Mouse (Mus musculus): Measurements from ENCODE around the gene Tceanc2.
"Not testable (repeated sequence)": the region's sequence is repeated elsewhere in the genome, so short reads cannot be mapped to it uniquely, and the experiment has no call there.

Tceanc2 gene

DNA sequence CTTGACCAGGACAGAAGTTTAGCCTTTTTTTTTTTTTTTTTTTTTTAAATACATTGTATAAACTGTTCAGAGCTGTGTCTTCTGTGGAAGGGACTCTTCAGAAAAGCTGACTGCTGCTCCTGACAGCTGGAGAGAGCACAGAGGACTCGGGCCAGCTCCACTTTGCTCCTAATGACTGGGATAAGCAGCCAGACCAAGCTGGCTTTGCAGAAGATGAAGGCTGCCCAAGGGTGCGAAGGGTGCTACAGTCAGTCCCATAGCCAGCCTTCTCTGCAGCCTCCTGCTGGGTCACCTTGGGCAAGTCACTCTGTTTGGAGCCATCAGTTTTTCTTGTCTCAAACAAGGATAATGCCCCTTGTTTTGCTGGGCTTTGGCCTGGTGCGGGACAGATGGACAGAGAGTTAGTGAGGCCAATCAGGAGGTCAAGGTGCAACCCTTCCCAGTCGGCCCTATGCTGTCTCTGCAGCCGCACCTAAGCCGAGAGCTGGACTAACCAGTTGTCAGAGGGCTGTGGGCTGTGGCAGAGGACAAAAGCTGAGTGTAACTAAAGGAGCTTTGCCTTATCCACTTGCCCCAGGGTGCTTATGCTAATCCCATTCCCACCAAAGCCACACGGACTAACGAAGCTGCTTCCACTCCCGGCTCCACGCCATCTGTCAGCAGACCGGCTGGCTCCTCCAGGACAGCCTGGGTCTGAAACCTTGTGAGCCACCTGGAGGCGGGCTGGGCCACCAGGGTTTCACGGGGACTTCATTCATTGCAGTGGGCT, 50.8 kb downstream of the Tceanc2 start:
- DNase-seq (ENCODE audit: low spot score in 2 of 2): no peak

DNA sequence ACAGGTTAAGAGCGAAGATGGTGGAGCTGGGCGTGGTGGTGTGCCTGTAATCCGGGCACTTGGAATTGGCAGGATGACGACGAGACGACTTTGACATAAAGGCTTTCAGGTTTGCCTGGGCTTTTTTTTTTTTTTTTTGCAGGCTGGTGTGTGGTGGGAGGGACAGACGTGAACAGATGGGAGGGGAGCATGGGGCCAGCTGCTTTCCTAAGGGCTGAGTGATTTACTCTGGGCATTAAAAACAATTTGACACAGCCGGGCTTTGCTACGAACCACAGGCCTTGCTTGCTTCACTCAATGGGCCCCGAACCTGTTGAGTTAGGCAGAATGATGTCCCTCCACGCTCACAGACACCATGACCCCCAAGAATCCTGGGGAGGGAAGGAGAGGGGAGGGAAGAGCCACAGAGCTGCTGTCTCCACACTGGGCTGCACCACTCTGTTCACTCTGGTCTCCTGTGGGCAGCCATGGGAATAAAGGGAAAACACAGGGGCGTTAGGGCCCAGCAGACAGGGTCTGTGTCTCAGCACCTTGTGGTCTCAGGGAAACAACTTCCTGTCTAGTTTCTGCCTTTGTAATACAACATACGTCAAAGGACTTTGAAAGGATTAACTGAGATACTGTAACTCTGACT, 51.9 kb downstream of the Tceanc2 start:
- DNase-seq (ENCODE audit: low spot score in 2 of 2): no peak

DNA sequence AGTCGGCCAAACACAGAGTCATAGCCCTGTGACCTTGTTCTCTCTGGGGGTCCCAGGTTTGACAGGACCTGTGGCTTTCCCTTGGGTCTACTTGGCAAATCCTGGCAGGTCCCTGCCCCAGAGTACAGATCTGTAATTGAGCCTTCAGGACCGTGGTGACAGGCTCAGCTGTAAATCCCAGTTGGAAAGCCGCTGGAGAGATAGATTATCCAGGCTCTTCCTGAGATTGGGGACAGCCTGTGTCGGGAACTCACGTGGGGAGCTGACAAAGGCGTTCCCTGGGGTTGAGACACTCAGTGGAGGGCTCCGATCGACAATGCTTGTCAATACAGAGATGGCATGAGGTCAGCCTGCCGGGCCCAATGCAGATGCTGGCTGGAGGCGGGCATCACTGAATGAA, 52.5 kb downstream of the Tceanc2 start:
- no peak for DNase-seq (ENCODE audit: low spot score in 2 of 2)

DNA sequence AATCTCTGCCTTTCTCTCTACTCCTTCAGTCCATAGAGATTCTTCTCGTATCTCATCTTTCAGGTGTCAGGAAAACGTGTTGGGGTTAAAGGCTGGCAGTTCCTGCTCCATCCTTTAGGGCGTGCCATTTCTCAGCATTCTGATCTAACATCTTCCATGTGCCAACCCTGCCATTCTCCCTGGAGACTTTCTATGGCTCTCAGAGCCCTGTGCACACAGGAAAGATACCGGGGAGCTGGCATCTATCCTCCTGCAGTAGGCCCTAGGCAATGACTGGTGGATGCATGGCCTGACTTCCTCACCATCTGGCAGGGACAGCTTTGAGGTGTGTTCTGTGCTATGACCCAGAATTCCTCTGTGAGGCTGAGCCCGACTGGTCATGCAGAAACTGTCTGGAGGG, 53.8 kb downstream of the Tceanc2 start:
- DNase-seq (ENCODE audit: low spot score in 2 of 2): no peak

DNA sequence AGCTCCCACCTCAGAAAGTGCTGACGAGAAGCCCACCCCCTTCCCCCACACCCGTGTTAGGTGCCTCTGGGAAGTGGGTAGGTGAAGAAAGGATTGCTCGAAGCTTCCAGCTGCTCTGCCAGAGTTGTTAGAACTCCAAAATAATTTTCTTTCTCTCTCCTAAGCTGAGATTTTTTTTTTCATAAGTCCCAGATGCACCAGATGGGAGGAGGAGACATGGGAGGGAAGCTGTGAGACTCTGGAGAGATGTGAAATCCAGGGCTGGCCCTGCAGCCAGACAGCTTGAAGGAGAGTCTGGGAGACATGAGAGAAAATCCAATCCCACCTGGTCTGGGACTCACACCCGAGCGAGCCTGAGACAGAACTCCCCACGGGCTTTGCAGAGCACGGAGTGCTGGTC, 54.5 kb downstream of the Tceanc2 start:
- no peak for DNase-seq (ENCODE audit: low spot score in 2 of 2)

DNA sequence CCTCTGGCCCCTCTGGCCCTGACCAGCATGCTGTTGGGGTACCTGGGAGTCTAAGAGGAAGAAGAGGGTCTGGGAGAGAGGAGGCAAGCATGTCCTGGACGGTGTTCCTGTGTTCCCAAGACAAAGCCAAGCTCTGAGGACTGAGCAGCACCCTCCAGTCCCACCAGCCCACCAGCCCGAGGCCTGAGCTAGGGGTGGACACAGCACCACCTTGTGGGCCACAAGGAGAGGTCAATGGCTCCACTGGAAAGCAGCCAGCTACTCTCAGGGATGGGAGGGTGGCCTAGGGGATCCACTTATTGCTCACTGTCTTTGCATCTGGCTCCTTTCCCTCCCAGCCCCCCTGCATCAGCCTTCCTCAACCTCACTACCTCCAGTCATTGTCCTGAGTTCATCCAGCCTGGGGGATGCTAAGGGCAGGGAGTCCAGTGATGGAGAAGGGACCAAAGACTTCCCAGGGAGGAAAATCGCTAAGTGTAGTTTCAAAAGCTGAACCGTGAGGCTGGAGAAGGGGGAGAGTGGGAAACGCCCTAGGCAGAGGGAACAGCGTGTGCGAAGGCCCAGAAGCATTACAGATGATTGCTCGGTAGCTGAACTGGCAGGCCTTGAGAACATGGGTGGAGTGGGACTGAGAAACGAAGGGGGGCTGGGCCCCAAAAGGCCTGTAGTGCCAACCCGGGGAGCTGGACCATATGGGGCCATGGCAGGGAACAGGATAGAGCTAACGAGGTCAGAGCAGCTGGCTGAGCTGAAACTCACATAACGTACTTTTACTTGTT, 57.6 kb downstream of the Tceanc2 start:
- no peak for DNase-seq (ENCODE audit: low spot score in 2 of 2)

DNA sequence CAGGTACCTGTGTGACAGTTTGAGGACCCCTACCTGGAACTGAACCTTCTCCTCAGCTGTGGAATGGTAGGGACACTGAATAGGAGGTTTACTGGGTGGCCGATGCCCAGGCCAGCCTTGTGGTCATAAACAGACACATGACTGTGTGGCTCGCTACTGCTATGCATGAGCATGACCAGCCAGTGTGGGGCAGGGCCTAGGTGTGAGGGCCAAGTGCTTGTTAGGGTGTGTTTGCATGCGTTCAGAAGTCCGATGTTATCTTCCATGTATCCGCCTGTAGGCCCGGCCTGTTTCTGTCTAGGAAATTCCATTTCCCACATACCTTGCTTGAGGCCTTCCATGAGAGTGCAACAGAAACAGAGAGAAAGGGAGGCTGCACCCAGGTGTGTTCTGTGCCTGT, 58.2 kb downstream of the Tceanc2 start:
- DNase-seq (ENCODE audit: low spot score in 2 of 2): no peak

DNA sequence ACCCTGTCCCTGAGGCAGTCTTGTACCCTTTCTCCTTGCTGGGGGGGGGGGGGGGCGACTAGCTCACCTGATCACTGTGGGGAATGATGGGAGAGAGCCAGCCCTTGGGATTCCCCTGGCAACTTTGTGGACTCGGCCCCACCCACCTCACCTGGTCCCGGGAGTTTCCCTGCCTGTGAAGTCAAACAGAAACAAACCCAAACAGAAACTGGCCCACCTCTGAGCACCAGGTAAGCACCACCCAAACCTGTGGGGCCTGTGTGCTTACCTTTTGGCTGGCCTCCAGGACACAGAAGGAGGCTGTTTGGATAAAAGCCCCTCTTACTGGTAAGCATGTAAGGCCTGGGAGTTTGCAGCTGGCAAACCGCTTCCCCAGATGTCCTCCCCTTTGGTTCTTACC, 59.9 kb downstream of the Tceanc2 start:
- no peak for DNase-seq (ENCODE audit: low spot score in 2 of 2)

DNA sequence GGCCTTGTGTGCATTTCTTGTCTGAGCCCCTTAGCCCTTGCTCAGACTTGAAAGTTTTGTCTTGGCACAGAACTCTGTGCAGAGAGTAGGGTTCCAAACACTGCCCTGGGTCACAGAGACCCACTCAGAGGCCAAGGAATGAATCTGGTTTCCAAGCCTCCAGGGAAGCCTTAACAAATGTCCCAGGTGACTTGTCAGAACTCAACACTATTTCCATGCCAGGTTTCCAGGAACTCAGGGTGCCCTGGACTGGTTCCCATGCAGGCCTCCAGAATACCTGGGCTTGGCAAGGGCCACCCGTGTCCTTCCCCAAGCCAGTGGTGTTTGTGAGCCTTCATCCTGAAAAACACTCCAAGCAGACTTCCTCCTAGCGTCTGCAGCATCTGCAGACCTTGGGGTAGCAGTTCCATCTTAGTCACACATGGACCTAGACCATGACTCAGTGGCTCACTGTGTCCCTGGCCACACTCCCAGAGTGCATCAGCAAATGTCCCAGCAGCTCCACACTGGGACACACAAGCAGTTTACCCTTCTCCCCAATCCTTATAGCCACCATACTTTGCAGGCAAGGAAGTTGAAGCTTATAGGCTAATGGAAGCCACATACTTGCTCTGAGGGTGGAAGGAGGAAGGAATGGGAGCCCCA, 61.1 kb downstream of the Tceanc2 start:
- no peak for DNase-seq (ENCODE audit: low spot score in 2 of 2)

DNA sequence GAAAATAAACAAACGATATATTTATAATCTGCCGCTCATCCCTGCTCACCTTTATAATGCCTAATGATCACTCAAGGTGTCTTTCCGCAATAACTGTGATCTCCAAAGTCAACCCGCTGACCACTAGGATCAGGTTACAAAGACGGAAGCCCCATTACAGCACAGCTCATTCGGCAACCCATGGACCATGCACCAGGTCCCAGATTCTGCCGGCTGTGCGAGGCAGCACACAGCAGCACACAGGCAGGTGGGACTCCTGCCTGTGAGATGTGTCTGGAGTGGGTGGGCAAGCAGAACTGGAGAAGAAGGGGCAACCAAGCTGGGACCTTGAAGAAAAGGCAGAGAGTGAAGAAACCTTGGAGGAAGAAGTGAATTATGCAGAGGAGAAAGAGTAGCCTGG, 64.6 kb downstream of the Tceanc2 start:
- no peak for DNase-seq (ENCODE audit: low spot score in 2 of 2)

DNA sequence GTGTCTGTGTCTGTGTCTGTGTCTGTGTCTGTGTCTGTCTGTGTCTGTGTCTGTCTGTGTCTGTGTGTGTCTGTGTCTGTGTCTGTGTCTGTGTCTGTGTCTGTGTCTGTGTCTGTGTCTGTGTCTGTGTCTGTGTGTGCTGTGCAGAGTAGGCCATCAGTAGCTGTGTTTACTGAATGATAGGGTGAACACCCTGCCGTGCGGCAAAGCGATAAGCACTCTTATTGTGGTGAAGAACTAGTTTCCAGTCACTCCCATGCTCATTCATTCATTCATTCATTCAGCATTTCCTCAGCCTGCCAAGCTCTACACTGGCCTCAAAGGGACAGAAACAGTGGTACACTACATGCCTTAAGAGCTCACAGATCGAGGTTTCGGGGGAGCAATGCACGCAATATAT, 69.7 kb downstream of the Tceanc2 start:
- not testable (repeated sequence) for DNase-seq (ENCODE audit: low spot score in 2 of 2)

DNA sequence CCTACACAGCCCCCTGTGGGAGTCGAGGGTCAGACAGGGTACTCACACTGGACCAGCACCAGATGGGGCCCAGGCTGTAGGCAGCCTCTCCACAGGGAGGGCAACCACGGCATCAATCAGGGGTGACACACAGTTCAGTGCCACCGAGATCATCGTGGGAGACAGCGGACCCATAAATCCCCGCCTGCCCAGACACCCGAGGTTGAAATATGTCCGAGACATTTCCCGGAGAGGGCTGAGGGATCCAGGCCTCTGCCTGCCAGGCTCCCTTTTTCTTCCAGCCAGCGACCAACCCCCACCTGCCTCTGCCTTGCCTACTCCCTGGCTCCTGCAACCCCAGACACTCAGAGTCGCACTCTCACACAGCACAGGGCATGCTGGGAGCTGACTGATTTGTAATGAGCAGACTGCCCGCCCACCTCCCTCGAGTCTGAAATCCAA, 70.6 kb downstream of the Tceanc2 start:
- no peak for DNase-seq (ENCODE audit: low spot score in 2 of 2)

DNA sequence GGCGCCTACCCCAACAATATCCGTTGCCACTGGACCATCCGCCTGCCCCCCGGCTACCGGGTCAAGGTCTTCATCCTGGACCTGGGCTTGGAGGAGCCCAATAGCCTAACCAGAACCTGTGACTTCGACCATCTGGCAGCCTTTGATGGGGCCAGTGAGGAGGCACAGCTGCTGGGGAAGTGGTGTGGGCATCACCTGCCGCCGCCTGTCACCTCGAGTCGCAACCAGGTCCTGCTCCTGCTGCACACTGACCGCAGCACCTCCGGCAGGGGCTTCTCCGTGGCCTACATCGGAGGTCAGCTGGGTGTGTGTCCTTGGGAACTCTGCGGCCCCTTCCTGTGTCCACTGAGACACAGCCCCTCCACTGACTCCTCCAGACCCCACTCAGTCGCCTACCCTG, 72.1 kb downstream of the Tceanc2 start:
- no peak for DNase-seq (ENCODE audit: low spot score in 2 of 2)

DNA sequence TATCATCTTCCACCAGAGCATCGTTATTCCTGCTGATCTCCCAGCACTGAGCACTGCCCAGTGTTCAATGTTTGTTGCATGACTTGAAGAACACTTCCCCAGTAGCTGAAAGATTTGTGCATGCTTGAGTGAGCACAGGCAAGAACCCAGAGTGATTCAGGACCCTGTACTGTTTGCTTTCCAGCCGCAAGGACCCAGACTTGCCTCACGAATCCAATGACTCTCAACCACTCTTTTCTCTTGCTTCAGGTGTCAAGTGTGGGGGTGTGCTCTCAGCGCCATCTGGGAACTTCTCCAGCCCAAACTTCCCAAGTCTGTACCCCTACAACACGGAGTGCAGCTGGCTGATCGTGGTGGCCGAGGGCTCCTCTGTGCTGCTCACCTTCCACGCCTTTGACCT, 76.7 kb downstream of the Tceanc2 start:
- no peak for DNase-seq (ENCODE audit: low spot score in 2 of 2)

DNA sequence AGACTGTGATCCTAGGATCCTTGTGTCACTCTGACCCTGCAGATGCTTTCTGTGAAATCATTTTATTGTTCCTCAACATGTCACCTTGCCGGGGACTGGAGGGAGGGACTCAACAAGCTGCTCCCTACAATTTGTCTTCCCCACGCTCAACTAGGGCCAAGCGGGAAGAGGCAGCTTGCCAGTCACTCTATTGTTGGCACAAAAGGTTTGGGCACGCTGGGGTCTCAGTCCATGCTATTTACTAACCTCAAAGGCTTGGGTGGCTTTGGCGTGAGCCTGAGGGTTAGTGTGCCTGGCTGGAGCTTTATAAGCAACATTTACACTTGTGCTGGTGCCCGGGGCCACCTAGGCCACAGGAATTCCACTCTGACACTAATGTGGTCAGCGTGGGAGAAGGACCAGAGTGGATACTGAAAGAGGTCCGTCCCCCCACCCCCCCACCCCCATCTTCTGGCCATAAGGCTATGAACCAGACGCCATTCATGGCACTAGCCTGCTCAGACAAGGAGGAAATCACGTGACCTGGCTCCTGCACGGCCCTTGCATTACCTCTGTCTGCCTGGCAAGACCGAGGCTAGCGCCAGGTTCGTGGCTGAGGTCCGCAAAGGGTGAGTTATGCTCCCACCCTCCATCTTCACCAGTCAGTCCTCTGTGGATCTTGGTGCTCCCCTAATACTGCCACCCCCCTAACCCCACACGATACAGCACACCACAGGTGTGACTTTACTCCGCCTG, 80.0 kb downstream of the Tceanc2 start:
- no peak for DNase-seq (ENCODE audit: low spot score in 2 of 2)

DNA sequence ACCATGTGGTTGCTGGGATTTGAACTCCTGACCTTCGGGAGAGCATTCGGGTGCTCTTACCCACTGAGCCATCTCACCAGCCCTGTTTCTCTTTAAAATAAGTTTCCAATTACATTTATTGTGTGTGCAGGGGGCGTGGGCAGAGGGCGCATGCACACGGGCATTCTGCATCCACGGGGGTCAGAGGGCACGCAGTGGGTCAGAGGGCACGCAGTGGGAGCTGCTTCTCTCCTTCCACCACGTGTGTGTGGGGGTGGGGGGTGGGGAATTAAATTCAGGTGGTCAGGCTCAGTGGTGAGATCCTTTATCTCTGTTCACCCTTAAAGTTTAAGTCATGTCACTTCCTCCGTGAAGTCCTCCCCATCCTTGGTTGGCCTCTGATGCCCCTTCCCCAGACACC, 80.5 kb downstream of the Tceanc2 start:
- DNase-seq (ENCODE audit: low spot score in 2 of 2): no peak

DNA sequence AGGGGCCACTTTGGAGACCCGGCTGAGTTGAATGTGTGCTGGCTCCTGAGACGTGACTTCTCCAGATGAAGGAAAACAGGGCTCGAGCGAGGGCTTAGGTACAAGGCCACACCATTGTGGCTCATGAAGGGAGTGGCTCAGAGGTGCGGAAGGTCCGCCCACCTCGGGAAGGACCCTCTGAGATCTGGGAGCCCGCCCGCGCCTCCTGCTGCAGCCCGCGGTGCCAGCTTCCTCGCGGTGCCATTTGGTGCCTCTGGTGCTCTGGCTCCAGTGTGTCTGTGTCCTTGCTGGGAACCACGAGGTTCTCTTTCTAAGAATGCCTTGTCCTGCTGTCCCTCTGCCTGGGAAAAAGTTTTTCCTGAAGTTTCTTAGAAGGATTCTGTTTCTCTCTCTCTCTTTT, 81.0 kb downstream of the Tceanc2 start:
- DNase-seq (ENCODE audit: low spot score in 2 of 2): no peak

DNA sequence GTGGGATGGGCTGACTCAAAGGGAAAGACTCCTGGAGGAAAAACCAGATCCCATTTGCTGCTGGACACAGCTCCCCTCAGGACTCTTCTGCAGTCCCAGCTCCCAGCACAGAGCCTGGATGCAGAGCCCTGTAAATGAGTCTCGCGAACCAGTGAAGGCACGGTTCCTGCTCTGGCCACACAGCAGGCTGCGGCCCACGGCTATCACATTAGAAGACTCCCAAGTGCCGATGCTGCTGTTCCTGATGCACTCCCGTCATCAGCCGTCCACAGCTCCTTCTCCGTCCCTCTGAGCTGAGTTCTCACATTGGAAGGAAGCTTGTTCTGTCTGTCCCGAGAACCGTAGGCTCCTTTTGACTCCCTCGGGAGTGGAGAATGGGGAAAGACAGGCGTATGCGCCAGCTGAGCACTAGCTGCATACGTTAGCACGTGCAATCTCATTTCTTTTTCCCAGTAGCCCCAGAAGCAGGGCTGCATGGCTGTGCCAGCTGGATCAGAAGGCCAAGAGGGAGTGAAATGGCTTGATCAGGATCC, 82.0 kb downstream of the Tceanc2 start, which contains the start of gene Cdcp2:
Gene Cdcp2 (plus strand): TSS at position 51 of the 533 bp plus-strand sequence.
- DNase-seq (ENCODE audit: low spot score in 2 of 2): no peak

DNA sequence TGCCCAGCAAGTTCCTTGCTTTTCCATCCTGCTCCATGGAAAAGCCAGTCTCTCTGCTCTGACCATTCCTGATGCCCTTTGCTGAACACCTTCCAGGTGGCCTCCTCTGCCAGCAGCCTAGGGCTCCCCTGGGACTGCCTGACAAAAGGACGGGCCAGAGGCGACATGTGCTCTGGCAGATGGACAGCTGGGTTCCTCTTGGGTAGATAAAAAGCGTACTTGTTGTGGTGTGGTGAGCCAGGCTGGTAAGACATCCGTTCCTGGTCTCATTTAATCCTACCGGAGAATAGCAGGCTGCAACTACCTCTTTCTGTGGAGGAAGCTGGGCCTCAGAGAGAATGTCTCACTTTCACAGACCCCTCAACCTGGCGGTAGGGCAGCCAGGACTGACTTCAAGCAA, 82.9 kb downstream of the Tceanc2 start:
- no peak for DNase-seq (ENCODE audit: low spot score in 2 of 2)

DNA sequence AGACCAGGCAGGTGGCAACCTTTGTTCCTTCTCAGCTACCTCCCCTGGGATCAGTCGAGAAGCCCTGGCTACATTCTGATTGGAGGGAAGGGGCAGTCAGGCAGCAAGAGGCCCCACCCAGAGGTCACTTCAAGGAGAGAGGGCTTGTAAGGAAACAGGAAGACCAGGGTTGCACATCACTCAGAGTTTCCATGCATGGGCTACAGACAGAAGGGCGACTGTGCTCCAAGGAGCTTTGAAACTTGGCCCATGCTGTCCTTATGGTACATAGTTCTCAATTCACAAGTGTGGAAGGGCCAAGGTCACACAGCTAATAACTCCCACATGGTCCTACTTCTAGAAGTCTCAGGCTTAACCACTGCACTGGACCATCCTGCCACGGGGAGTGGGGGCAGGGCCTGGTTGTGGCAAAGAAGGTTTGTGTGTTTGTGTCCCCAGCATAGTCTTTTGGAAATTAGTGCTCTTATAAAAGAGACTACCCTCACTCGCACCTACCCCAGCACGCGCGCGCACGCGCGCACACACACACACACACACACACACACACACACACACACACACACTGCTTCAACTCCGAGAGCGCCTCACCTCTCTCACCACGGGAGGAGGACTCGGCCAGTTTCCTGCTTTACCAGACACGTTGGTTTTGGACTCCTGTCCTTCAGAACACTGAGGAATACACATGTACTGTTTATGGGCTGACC, 84.3 kb downstream of the Tceanc2 start:
- DNase-seq (ENCODE audit: low spot score in 2 of 2): no peak

DNA sequence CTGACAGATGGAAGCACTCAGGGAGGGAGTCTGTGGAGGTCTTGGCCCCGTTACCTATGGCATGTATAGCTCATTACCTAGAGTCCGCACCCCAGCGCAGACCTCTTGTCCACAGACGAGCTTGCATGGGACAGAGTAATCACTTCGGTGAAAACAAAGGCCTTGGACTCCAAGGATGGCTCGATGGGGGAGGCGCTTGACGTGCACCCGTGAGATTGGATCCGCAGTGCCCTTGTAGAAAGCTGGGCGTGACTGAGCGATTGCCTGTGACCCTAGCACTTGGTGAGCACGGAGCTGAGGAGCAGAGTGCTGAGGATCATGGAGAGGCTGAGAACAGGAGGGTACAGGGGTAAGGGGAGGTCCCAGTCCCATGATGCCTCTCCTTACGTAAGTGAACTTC, 87.2 kb downstream of the Tceanc2 start:
- DNase-seq (ENCODE audit: low spot score in 2 of 2): no peak

Measured in spleen, postnatal 4 days (tissue).